ENCODE assay signal across 25 mouse cellular contexts in genomic region chr1:39093291-39093690, GRCm38 (mm10).
DNase-seq lines count a peak whose midpoint lies in the region; ATAC-seq and TF ChIP-seq lines count a peak whose summit lies in the region.
"Had no signal": no experiment of that assay in that cellular context is flagged by ENCODE, and none has a peak within 500 bp of the region (broad histone marks: within the 10 kb centered on the region; RNA-seq: fewer than 3 reads in every experiment).

No protein-coding gene starts in this region.

- H3K4me1 ChIP-seq in forebrain, embryonic 14.5 days (ENCODE audit: control insufficient read depth, insufficient read depth, low read length), result no peaks in the 10 kb centered on the region
- H3K4me1 ChIP-seq in forebrain, embryonic 10.5 days, result no peaks in the 10 kb centered on the region
- no peaks in the 10 kb centered on the region for H3K4me1 ChIP-seq in stomach, postnatal 0 days (replicated peaks; ENCODE audit: control insufficient read depth, insufficient read depth)
- H3K4me1 ChIP-seq: hindbrain, embryonic 10.5 days; hindbrain, embryonic 15.5 days had no signal

- no peaks in the 10 kb centered on the region for H3K27me3 ChIP-seq in forebrain, embryonic 14.5 days (replicated peaks; ENCODE audit: control insufficient read depth, insufficient read depth, low read length)
- H3K27me3 ChIP-seq in forebrain, embryonic 10.5 days (ENCODE audit: poor library complexity, severe bottlenecking), result no peaks in the 10 kb centered on the region
- no peaks in the 10 kb centered on the region for H3K27me3 ChIP-seq in stomach, postnatal 0 days (ENCODE audit: control insufficient read depth, insufficient read depth, low read length)
- H3K27me3 ChIP-seq: embryonic facial prominence, embryonic 15.5 days; heart, embryonic 15.5 days; hindbrain, embryonic 15.5 days had no signal

- intact Hi-C loops in left cerebral cortex, adult 2 months (cut with DNase I), result no loop called here
- intact Hi-C loops in left cerebral cortex, postnatal 4 days (cut with DNase I), result no loop called here

- DNase-seq in forebrain, embryonic 14.5 days (ENCODE audit: low spot score), result peak; percentile 7
- no peak for DNase-seq in forebrain, embryonic 10.5 days (ENCODE audit: extremely low spot score, low spot score)
- DNase-seq in frontal cortex, postnatal 36 days (ENCODE audit: low spot score in 2 of 2), result no peak
- DNase-seq in left cerebral cortex, adult 2 months (ENCODE audit: extremely low spot score in 1 of 2, low spot score in 2 of 2), result no peak
- DNase-seq in left cerebral cortex, postnatal 4 days, result no peak
- peak; percentile 12 for DNase-seq in stomach, postnatal 0 days (ENCODE audit: low spot score)
- no peak for DNase-seq in cerebellum, adult 18-20 months
- DNase-seq: adrenal gland, postnatal 10 days; B cell, adult 2 months; cerebellum, adult 2 months; cerebellum, postnatal 10 days; embryo, embryonic 11 days; gastrocnemius, postnatal 10 days; heart, adult 18-20 months; heart, postnatal 14 days had no signal

- H3K4me3 ChIP-seq in forebrain, embryonic 14.5 days (ENCODE audit: low read depth, low read length), result no peak overlapping the region
- no peak overlapping the region for H3K4me3 ChIP-seq in forebrain, embryonic 10.5 days
- H3K4me3 ChIP-seq in left cerebral cortex, adult 2 months, result no peak overlapping the region
- H3K4me3 ChIP-seq in stomach, postnatal 0 days (ENCODE audit: low read depth, low read length), result no peak overlapping the region
- H3K4me3 ChIP-seq: embryonic facial prominence, embryonic 15.5 days; erythroblast, embryonic 14.5 days; heart, embryonic 15.5 days; hindbrain, embryonic 10.5 days; hindbrain, embryonic 15.5 days had no signal

- 77% methylated on average over 4 of the region's 4 CpGs for WGBS in forebrain, embryonic 14.5 days
- WGBS in forebrain, embryonic 10.5 days, result 90% methylated on average over 4 of the region's 4 CpGs
- WGBS in stomach, postnatal 0 days, result 56% methylated on average over 4 of the region's 4 CpGs

- H3K4me2 ChIP-seq in forebrain, embryonic 14.5 days (ENCODE audit: low read length), result no peak overlapping the region
- no peak overlapping the region for H3K4me2 ChIP-seq in stomach, postnatal 0 days (replicated peaks; ENCODE audit: low read depth)
- H3K4me2 ChIP-seq: embryonic facial prominence, embryonic 15.5 days; heart, embryonic 11.5 days; heart, embryonic 15.5 days; hindbrain, embryonic 15.5 days had no signal

- no peak for TF ChIP-seq CTCF in left cerebral cortex, adult 2 months (IDR thresholded peaks at IDR 0.05)
- TF ChIP-seq CTCF in stomach, postnatal 0 days (IDR thresholded peaks at IDR 0.05; ENCODE audit: low read depth), result no peak

- TF ChIP-seq EP300 in stomach, postnatal 0 days (optimal IDR thresholded peaks at IDR 0.05), result no peak

- H3K9ac ChIP-seq in forebrain, embryonic 14.5 days (ENCODE audit: low read length), result no peak overlapping the region
- no peak overlapping the region for H3K9ac ChIP-seq in stomach, postnatal 0 days (ENCODE audit: low read length)
- H3K9ac ChIP-seq: embryonic facial prominence, embryonic 15.5 days; heart, embryonic 15.5 days; hindbrain, embryonic 15.5 days had no signal

- H3K36me3 ChIP-seq in forebrain, embryonic 14.5 days (ENCODE audit: control insufficient read depth, insufficient read depth, low read length), result no peaks in the 10 kb centered on the region
- no peaks in the 10 kb centered on the region for H3K36me3 ChIP-seq in forebrain, embryonic 10.5 days (replicated peaks)
- no peaks in the 10 kb centered on the region for H3K36me3 ChIP-seq in stomach, postnatal 0 days (ENCODE audit: control insufficient read depth, insufficient read depth, low read length)
- H3K36me3 ChIP-seq: embryonic facial prominence, embryonic 15.5 days; heart, embryonic 15.5 days; hindbrain, embryonic 10.5 days; hindbrain, embryonic 15.5 days had no signal

- no peak overlapping the region for H3K27ac ChIP-seq in forebrain, embryonic 14.5 days (ENCODE audit: low read depth, low read length)
- no peak overlapping the region for H3K27ac ChIP-seq in forebrain, embryonic 10.5 days
- H3K27ac ChIP-seq in left cerebral cortex, adult 2 months, result peak overlapping the region; percentile 2; the same call in 1 of the 2 replicates
- no peak overlapping the region for H3K27ac ChIP-seq in stomach, postnatal 0 days (replicated peaks)
- H3K27ac ChIP-seq: embryonic facial prominence, embryonic 15.5 days; heart, embryonic 15.5 days; hindbrain, embryonic 10.5 days; hindbrain, embryonic 15.5 days had no signal

- ATAC-seq in forebrain, embryonic 14.5 days, result no peak
- ATAC-seq in frontal cortex, adult (ENCODE audit: low TSS enrichment), result 0 out of 2 replicates have a peak, but pooled peaks have one; percentile 2
- no peak for ATAC-seq in stomach, postnatal 0 days (ENCODE audit: low FRiP score, low TSS enrichment)
- ATAC-seq: CD4-positive, CD25-positive, alpha-beta regulatory T cell, adult 4 months; inflammation-experienced regulatory T-cells, adult 6 months; intestine, postnatal 0 days had no signal

- no peaks in the 10 kb centered on the region for H3K9me3 ChIP-seq in forebrain, embryonic 14.5 days (replicated peaks; ENCODE audit: control insufficient read depth, low read length)
- H3K9me3 ChIP-seq in forebrain, embryonic 10.5 days, result no peaks in the 10 kb centered on the region
- H3K9me3 ChIP-seq in stomach, postnatal 0 days (ENCODE audit: control insufficient read depth, low read length), result no peaks in the 10 kb centered on the region
- H3K9me3 ChIP-seq: embryonic facial prominence, embryonic 15.5 days; heart, embryonic 15.5 days; hindbrain, embryonic 10.5 days; hindbrain, embryonic 15.5 days had no signal

Comparison
In these comparisons a context has a peak if more than half of its experiments do, and no peak if none do; other contexts are left out.
1. DNase-seq: peak in forebrain, embryonic 14.5 days (single experiment) and stomach, postnatal 0 days (single experiment); none in forebrain, embryonic 10.5 days (single experiment), frontal cortex, postnatal 36 days (0 of 2), left cerebral cortex, adult 2 months (0 of 2), left cerebral cortex, postnatal 4 days (single experiment) and cerebellum, adult 18-20 months (0 of 2).